ENCODE assay signal across 9 mouse cellular contexts in genomic region chr9:45840331-45840730, GRCm38 (mm10). TPM values are rescaled to one million over a fixed set of nuclear protein-coding genes. Genes with fewer than 3 reads are reported as not detected.
DNase-seq lines count a peak whose midpoint lies in the region; ATAC-seq lines count a peak whose summit lies in the region.
"Had no signal": no experiment of that assay in that cellular context is flagged by ENCODE, and none has a peak within 500 bp of the region (broad histone marks: within the 10 kb centered on the region; RNA-seq: fewer than 3 reads in every experiment).

No protein-coding gene starts in this region.

- no peaks in the 10 kb centered on the region for H3K27me3 ChIP-seq in heart, embryonic 10.5 days (ENCODE audit: insufficient read depth, poor library complexity, severe bottlenecking)
- H3K27me3 ChIP-seq in embryonic facial prominence, embryonic 10.5 days (replicated peaks; ENCODE audit: low read depth, poor library complexity, severe bottlenecking): no peaks in the 10 kb centered on the region
- no peaks in the 10 kb centered on the region for H3K27me3 ChIP-seq in hindbrain, embryonic 15.5 days
- H3K27me3 ChIP-seq in midbrain, embryonic 14.5 days (ENCODE audit: control insufficient read depth, insufficient read depth, low read length): no peaks in the 10 kb centered on the region

- peak overlapping the region; percentile 94 for H3K4me2 ChIP-seq in hindbrain, embryonic 15.5 days
- peak overlapping the region; percentile 78 for H3K4me2 ChIP-seq in midbrain, embryonic 14.5 days (ENCODE audit: low read length)

- DNase-seq in heart, embryonic 10.5 days (ENCODE audit: low spot score): no peak
- no peak for DNase-seq in heart, postnatal 25 days (ENCODE audit: low spot score)
- no peak for DNase-seq in embryonic facial prominence, embryonic 10.5 days (ENCODE audit: low spot score)
- DNase-seq in midbrain, embryonic 14.5 days: no peak
- no peak for DNase-seq in layer of hippocampus, postnatal 10 days (ENCODE audit: low spot score in 2 of 2)
- no peak for DNase-seq in c-Kit-positive CD71-positive TER-119-positive erythroid progenitor cells, embryonic 14.5 days (ENCODE audit: low spot score)
- DNase-seq: right cerebral cortex, postnatal 14 days had no signal

- peak overlapping the region; percentile 94; the same call in 1 of the 2 replicates for H3K9ac ChIP-seq in hindbrain, embryonic 15.5 days
- H3K9ac ChIP-seq in midbrain, embryonic 14.5 days (replicated peaks; ENCODE audit: low read length): peak overlapping the region; percentile 63; the same call in 1 of the 2 replicates

- peaks cover 28% of the 10 kb centered on the region for H3K4me1 ChIP-seq in heart, embryonic 10.5 days
- H3K4me1 ChIP-seq in embryonic facial prominence, embryonic 10.5 days: peaks cover 27% of the 10 kb centered on the region
- H3K4me1 ChIP-seq in hindbrain, embryonic 15.5 days (replicated peaks): peaks cover 44% of the 10 kb centered on the region
- peaks cover 31% of the 10 kb centered on the region for H3K4me1 ChIP-seq in midbrain, embryonic 14.5 days (ENCODE audit: control insufficient read depth, insufficient read depth, low read length)

- peak overlapping the region; percentile 88 for H3K4me3 ChIP-seq in heart, embryonic 10.5 days
- peak overlapping the region; percentile 79 for H3K4me3 ChIP-seq in embryonic facial prominence, embryonic 10.5 days
- H3K4me3 ChIP-seq in hindbrain, embryonic 15.5 days: peak overlapping the region; percentile 94
- peak overlapping the region; percentile 55; the same call in 1 of the 2 replicates for H3K4me3 ChIP-seq in midbrain, embryonic 14.5 days (replicated peaks; ENCODE audit: low read depth, low read length)

- ATAC-seq in hindbrain, embryonic 15.5 days (ENCODE audit: low FRiP score, low read depth): no peak
- no peak for ATAC-seq in midbrain, embryonic 14.5 days (ENCODE audit: low FRiP score, low TSS enrichment)
- no peak for ATAC-seq in cerebellum, adult (ENCODE audit: insufficient number of reproducible peaks, low FRiP score, low TSS enrichment)

- no peaks in the 10 kb centered on the region for H3K9me3 ChIP-seq in heart, embryonic 10.5 days
- H3K9me3 ChIP-seq in embryonic facial prominence, embryonic 10.5 days: no peaks in the 10 kb centered on the region
- H3K9me3 ChIP-seq in hindbrain, embryonic 15.5 days: no peaks in the 10 kb centered on the region
- no peaks in the 10 kb centered on the region for H3K9me3 ChIP-seq in midbrain, embryonic 14.5 days (ENCODE audit: control insufficient read depth, low read length)

- H3K27ac ChIP-seq in heart, embryonic 10.5 days: peak overlapping the region; percentile 31; the same call in 1 of the 2 replicates
- H3K27ac ChIP-seq in embryonic facial prominence, embryonic 10.5 days (replicated peaks): no peak overlapping the region
- H3K27ac ChIP-seq in hindbrain, embryonic 15.5 days (replicated peaks): no peak overlapping the region
- no peak overlapping the region for H3K27ac ChIP-seq in midbrain, embryonic 14.5 days (replicated peaks; ENCODE audit: low read depth, low read length)

- intact Hi-C loops in heart, postnatal 25 days (cut with DNase I): no loop called here

- 62% methylated on average over 5 of the region's 5 CpGs for WGBS in heart, embryonic 10.5 days
- 75% methylated on average over 5 of the region's 5 CpGs for WGBS in embryonic facial prominence, embryonic 10.5 days
- 79% methylated on average over 5 of the region's 5 CpGs for WGBS in hindbrain, embryonic 15.5 days
- 79% methylated on average over 5 of the region's 5 CpGs for WGBS in midbrain, embryonic 14.5 days

- H3K36me3 ChIP-seq in heart, embryonic 10.5 days: 0 out of 2 replicates have a peak, but pooled peaks cover 2% of the 10 kb centered on the region
- H3K36me3 ChIP-seq in embryonic facial prominence, embryonic 10.5 days (replicated peaks): no peaks in the 10 kb centered on the region
- no peaks in the 10 kb centered on the region for H3K36me3 ChIP-seq in hindbrain, embryonic 15.5 days
- H3K36me3 ChIP-seq in midbrain, embryonic 14.5 days (ENCODE audit: control insufficient read depth, insufficient read depth, low read length): no peaks in the 10 kb centered on the region

RNA-seq across cellular contexts. Expression of gene Bace1, which starts 2.0 kb away (rescaled TPM):
- polyA plus RNA-seq in heart, embryonic 10.5 days (2016; fragmentation: Nextera tagmentation; extraction: Ambion mirVana): 17.6 and 19.4 TPM in 2 replicates
- 10 to 100 TPM; 31.6 to 33.1 TPM for total RNA-seq in heart, postnatal 25 days (2021)
- polyA plus RNA-seq in embryonic facial prominence, embryonic 10.5 days (2016; fragmentation: Nextera tagmentation; extraction: Ambion mirVana): 22.4 and 22.6 TPM in 2 replicates
- polyA plus RNA-seq in hindbrain, embryonic 15.5 days (2015; fragmentation: Nextera tagmentation; extraction: Ambion mirVana): 52.2 and 53.1 TPM in 2 replicates
- polyA plus RNA-seq in midbrain, embryonic 14.5 days (2014; fragmentation: Nextera tagmentation; extraction: Ambion mirVana): 46.5 and 56.5 TPM in 2 replicates
- 100 to 1,000 TPM in 1 of 2 experiments, 10 to 100 TPM in 1; 88.7 to 102 TPM for total RNA-seq in layer of hippocampus, postnatal 10 days (2021)

RNA-seq across cellular contexts. Expression of gene Cep164, which starts 11.8 kb away (rescaled TPM):
- 15.9 and 16.9 TPM in 2 replicates for polyA plus RNA-seq in heart, embryonic 10.5 days (2016; fragmentation: Nextera tagmentation; extraction: Ambion mirVana)
- 1 to 10 TPM; 5.8 to 6.4 TPM for total RNA-seq in heart, postnatal 25 days (2021)
- polyA plus RNA-seq in embryonic facial prominence, embryonic 10.5 days (2016; fragmentation: Nextera tagmentation; extraction: Ambion mirVana): 22.8 and 24.4 TPM in 2 replicates
- polyA plus RNA-seq in hindbrain, embryonic 15.5 days (2015; fragmentation: Nextera tagmentation; extraction: Ambion mirVana): 14.8 and 14.9 TPM in 2 replicates
- 13.0 and 18.0 TPM in 2 replicates for polyA plus RNA-seq in midbrain, embryonic 14.5 days (2014; fragmentation: Nextera tagmentation; extraction: Ambion mirVana)
- total RNA-seq in layer of hippocampus, postnatal 10 days (2021): 10 to 100 TPM; 17.5 to 18.2 TPM
